Mouse (Mus musculus): Measurements from ENCODE around the gene 2310011J03Rik. TPM values are rescaled to one million over a fixed set of nuclear protein-coding genes. Genes with fewer than 3 reads are reported as not detected.

2310011J03Rik gene
- total and polyA plus RNA-seq, 3 experiments = 65.7 to 81.5 TPM; not detected in 1

DNA sequence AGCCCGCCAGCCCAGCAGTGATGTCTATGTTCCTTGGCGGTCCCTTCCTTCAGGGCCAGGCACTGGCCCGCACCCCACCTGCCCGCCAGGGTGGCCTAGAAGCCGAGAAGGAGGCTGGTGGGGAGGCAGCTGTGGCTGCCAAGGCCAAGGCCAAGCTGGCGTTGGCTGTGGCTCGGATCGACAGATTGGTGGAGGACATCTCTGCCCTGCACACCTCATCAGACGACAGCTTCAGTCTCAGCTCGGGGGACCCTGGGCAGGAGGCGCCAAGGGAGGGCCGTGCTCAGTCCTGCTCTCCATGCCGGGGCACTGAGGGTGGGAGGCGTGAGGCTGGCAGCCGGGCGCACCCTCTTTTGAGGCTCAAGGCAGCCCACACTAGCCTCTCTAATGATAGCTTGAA, 8.8 kb downstream of the 2310011J03Rik start:
- no peak overlapping the region for H3K4me3 ChIP-seq (ENCODE audit: control insufficient read depth in 1 of 2, insufficient read depth in 1 of 2, low read depth in 2 of 2, low read length in 2 of 2)
- TF ChIP-seq MAFK (IDR thresholded peaks at IDR 0.05; ENCODE audit: borderline replicate concordance, low read depth, low read length) = no peak
- no peak for TF ChIP-seq TBP (IDR thresholded peaks at IDR 0.05; ENCODE audit: low read depth, low read length)
- no peak for TF ChIP-seq GABPA (IDR thresholded peaks at IDR 0.05; ENCODE audit: low read depth, low read length)
- no peak overlapping the region for H3K9ac ChIP-seq (ENCODE audit: control insufficient read depth, low read depth, low read length, poor library complexity, severe bottlenecking)
- H3K27me3 ChIP-seq (ENCODE audit: control insufficient read depth in 1 of 2, insufficient read depth in 2 of 2, low read length in 2 of 2) = no peaks in the 10 kb centered on the region
- no peaks in the 10 kb centered on the region for H3K9me3 ChIP-seq (replicated peaks; ENCODE audit: insufficient read depth, low read length)
- DNase-seq (ENCODE audit: low read depth, low spot score) = no peak
- no peak overlapping the region for H3K27ac ChIP-seq (ENCODE audit: control insufficient read depth, low read depth, low read length)
- H3K36me3 ChIP-seq (ENCODE audit: control insufficient read depth in 1 of 2, insufficient read depth in 2 of 2, low read length in 2 of 2) = no peaks in the 10 kb centered on the region
- peaks cover 0 to 5% of the 10 kb centered on the region in 2 experiments; a peak in 3 of 4 replicates for H3K4me1 ChIP-seq (ENCODE audit: control insufficient read depth in 1 of 2, insufficient read depth in 2 of 2, low read length in 2 of 2)
- no peaks in the 10 kb centered on the region for H3K79me2 ChIP-seq (ENCODE audit: control insufficient read depth, insufficient read depth, low read length, poor library complexity)

- no peaks in the 10 kb centered on the region for H3K36me3 ChIP-seq (ENCODE audit: control insufficient read depth in 1 of 2, insufficient read depth in 2 of 2, low read length in 2 of 2)
- TF ChIP-seq ELF1 (IDR thresholded peaks at IDR 0.05; ENCODE audit: low read depth, low read length) (no peak), RCOR1 (IDR thresholded peaks at IDR 0.05; ENCODE audit: low read depth, low read length) (no peak), CTCF (IDR thresholded peaks at IDR 0.05 in 2 of 3, conservative IDR thresholded peaks at IDR 0.05 in 1 of 3; ENCODE audit: control insufficient read depth in 1 of 3, insufficient read depth in 1 of 3, low read depth in 2 of 3, low read length in 3 of 3, poor library complexity in 1 of 3, severe bottlenecking in 1 of 3) (no peak), NRF1 (IDR thresholded peaks at IDR 0.05; ENCODE audit: insufficient read depth, low read depth, low read length, poor library complexity, severe bottlenecking) (peak; percentile 43; the same call in 1 of the 2 replicates), POLR2A (IDR thresholded peaks at IDR 0.05; ENCODE audit: control insufficient read depth in 1 of 2, insufficient read depth in 1 of 2, low read depth in 1 of 2, low read length in 2 of 2, poor library complexity in 1 of 2) (peak in 1 of 2 experiments; percentile 44; a peak in 1 of 4 replicates)
- peak; percentile 82 for DNase-seq (ENCODE audit: low read depth, low spot score)
- no peaks in the 10 kb centered on the region for H3K9me3 ChIP-seq (replicated peaks; ENCODE audit: insufficient read depth, low read length)
- H3K9ac ChIP-seq (ENCODE audit: control insufficient read depth, low read depth, low read length, poor library complexity, severe bottlenecking) = peak overlapping the region; percentile 40
- no peak overlapping the region for H3K27ac ChIP-seq (ENCODE audit: control insufficient read depth, low read depth, low read length)
- H3K4me3 ChIP-seq (ENCODE audit: control insufficient read depth in 1 of 2, insufficient read depth in 1 of 2, low read depth in 2 of 2, low read length in 2 of 2) = peak overlapping the region; percentile 55
- H3K27me3 ChIP-seq (ENCODE audit: control insufficient read depth in 1 of 2, insufficient read depth in 2 of 2, low read length in 2 of 2) = no peaks in the 10 kb centered on the region
- no peaks in the 10 kb centered on the region for H3K79me2 ChIP-seq (ENCODE audit: control insufficient read depth, insufficient read depth, low read length, poor library complexity)
- 0 out of 4 replicates have a peak, but pooled peaks cover 0 to 2% of the 10 kb centered on the region in 2 experiments for H3K4me1 ChIP-seq (ENCODE audit: control insufficient read depth in 1 of 2, insufficient read depth in 2 of 2, low read length in 2 of 2)
Measured at GRCm38 (mm10) chr10:80304862-80305261, 15.5 kb downstream of the 2310011J03Rik start.

DNA sequence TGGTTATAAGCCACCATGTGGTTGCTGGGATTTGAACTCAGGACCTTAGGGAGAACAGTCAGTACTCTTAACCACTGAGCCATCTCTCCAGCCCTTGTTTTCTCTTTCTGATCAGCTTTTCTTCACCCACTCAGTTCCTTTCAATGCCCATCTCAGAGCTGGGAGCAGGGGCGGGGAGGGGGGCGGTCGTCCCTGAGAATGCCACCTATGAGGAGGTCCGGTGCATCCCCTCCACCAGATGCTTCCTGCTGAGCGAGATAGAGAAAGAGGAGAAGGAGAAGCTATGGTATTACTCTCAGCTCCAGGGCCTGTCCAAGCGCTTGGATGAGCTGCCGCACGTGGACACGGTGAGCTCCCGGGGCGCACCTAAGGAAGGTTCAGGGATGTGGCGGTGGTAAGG, 15.9 kb downstream of the 2310011J03Rik start:
- H3K4me3 ChIP-seq (ENCODE audit: control insufficient read depth in 1 of 2, insufficient read depth in 1 of 2, low read depth in 2 of 2, low read length in 2 of 2) = peak overlapping the region; percentile 55
- peak overlapping the region; percentile 40 for H3K9ac ChIP-seq (ENCODE audit: control insufficient read depth, low read depth, low read length, poor library complexity, severe bottlenecking)
- no peaks in the 10 kb centered on the region for H3K27me3 ChIP-seq (ENCODE audit: control insufficient read depth in 1 of 2, insufficient read depth in 2 of 2, low read length in 2 of 2)

More for the DNA sequence above, 15.9 kb downstream of the 2310011J03Rik start:
- peak; percentile 68 for DNase-seq (ENCODE audit: low read depth, low spot score)
- Histone ChIP-seq H3K79me2 (ENCODE audit: control insufficient read depth, insufficient read depth, low read length, poor library complexity) (no peaks in the 10 kb centered on the region), H3K9me3 (replicated peaks; ENCODE audit: insufficient read depth, low read length) (no peaks in the 10 kb centered on the region), H3K27ac (ENCODE audit: control insufficient read depth, low read depth, low read length) (no peak overlapping the region), H3K4me1 (ENCODE audit: control insufficient read depth in 1 of 2, insufficient read depth in 2 of 2, low read length in 2 of 2) (0 out of 4 replicates have a peak, but pooled peaks cover 0 to 2% of the 10 kb centered on the region in 2 experiments), H3K36me3 (ENCODE audit: control insufficient read depth in 1 of 2, insufficient read depth in 2 of 2, low read length in 2 of 2) (no peaks in the 10 kb centered on the region)
- TF ChIP-seq MYB (IDR thresholded peaks at IDR 0.05; ENCODE audit: low read depth, low read length) (no peak), MXI1 (IDR thresholded peaks at IDR 0.05; ENCODE audit: low read depth, low read length) (0 out of 2 replicates have a peak, but pooled peaks have one; percentile 21), TBP (IDR thresholded peaks at IDR 0.05; ENCODE audit: low read depth, low read length) (peak; percentile 76), TAL1 (IDR thresholded peaks at IDR 0.05; ENCODE audit: low read length) (peak; percentile 65), MAFK (IDR thresholded peaks at IDR 0.05; ENCODE audit: borderline replicate concordance, low read depth, low read length) (0 out of 2 replicates have a peak, but pooled peaks have one; percentile 16)

Data from MEL (cell line).